Mouse (Mus musculus): ENCODE data around the gene Olfr576.

Olfr576 gene

GRCm38 (mm10) chr7:102962360-102962759 lies at the start of gene Olfr576:
Olfr576 (plus strand) TSS chr7:102962660.
- no peak for DNase-seq (ENCODE audit: low spot score)

GRCm38 (mm10) chr7:102915261-102915660 lies 47.2 kb upstream of the Olfr576 start:
- no peak for DNase-seq (ENCODE audit: low spot score)

GRCm38 (mm10) chr7:102916405-102916804 lies 46.1 kb upstream of the Olfr576 start:
- no peak for DNase-seq (ENCODE audit: low spot score)

GRCm38 (mm10) chr7:102917032-102917875 lies 45.2 kb upstream of the Olfr576 start, which contains the start of gene Olfr571:
Olfr571 (minus strand) TSS chr7:102917536.
- no peak for DNase-seq (ENCODE audit: low spot score)

GRCm38 (mm10) chr7:102919632-102920031 lies 42.8 kb upstream of the Olfr576 start:
- DNase-seq (ENCODE audit: low spot score) = peak; percentile 33

- no peak for DNase-seq (ENCODE audit: low spot score)
Measured at GRCm38 (mm10) chr7:102924109-102924508, 38.4 kb upstream of the Olfr576 start, which contains the start of gene Olfr572. Olfr572 (plus strand) TSS chr7:102924409.

GRCm38 (mm10) chr7:102927105-102927504 lies 35.4 kb upstream of the Olfr576 start:
- DNase-seq (ENCODE audit: low spot score) = no peak

GRCm38 (mm10) chr7:102942475-102942874 lies 20.0 kb upstream of the Olfr576 start, which contains the start of gene Olfr573-ps1:
Olfr573-ps1 (minus strand) TSS chr7:102942575.
- no peak for DNase-seq (ENCODE audit: low spot score)

GRCm38 (mm10) chr7:102943417-102943816 lies 19.0 kb upstream of the Olfr576 start:
- no peak for DNase-seq (ENCODE audit: low spot score)

- DNase-seq (ENCODE audit: low spot score) = no peak
Measured at GRCm38 (mm10) chr7:102948167-102948566, 14.3 kb upstream of the Olfr576 start, which contains the start of gene Olfr574. Olfr574 (plus strand) TSS chr7:102948467.

GRCm38 (mm10) chr7:102950732-102951131 lies 11.7 kb upstream of the Olfr576 start:
- no peak for DNase-seq (ENCODE audit: low spot score)

- no peak for DNase-seq (ENCODE audit: low spot score)
Measured at GRCm38 (mm10) chr7:102958137-102958536, 4.3 kb upstream of the Olfr576 start.

- DNase-seq (ENCODE audit: low spot score) = no peak
Measured at GRCm38 (mm10) chr7:102958593-102958992, 3.9 kb upstream of the Olfr576 start, which contains the start of gene Olfr575. Olfr575 (minus strand) TSS chr7:102958775.

GRCm38 (mm10) chr7:102974399-102974798 lies 11.9 kb downstream of the Olfr576 start:
- no peak for DNase-seq (ENCODE audit: low spot score)

GRCm38 (mm10) chr7:102975843-102976242 lies 13.4 kb downstream of the Olfr576 start, which contains the start of gene Olfr577:
Olfr577 (minus strand) TSS chr7:102975943.
- no peak for DNase-seq (ENCODE audit: low spot score)

GRCm38 (mm10) chr7:102989224-102989623 lies 26.8 kb downstream of the Olfr576 start, which contains the start of gene Olfr578:
Olfr578 (minus strand) TSS chr7:102989324.
- DNase-seq (ENCODE audit: low spot score) = no peak

Measured in layer of hippocampus, adult 11-12 months (tissue).